20 mouse cellular contexts compared by ENCODE assay signal in the genomic region with DNA sequence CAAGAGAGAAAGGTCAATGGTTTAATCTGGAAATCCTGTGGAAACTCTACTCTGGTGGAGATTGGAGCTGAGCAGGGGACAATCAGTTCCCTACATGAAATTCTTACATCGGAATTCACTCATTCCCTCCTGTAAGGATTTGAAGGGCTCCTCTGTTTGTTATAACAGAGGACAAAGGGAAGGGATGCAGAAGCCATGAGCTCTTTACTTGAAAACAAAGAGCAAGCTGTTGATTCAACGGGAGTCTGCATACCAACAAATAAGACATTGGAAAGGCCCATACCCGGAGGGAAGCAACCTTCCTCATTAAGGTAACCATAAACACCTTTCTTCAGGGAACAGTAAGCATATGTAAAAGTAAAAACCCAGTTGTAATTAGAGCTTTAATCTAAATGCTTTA.
A peak's percentile ranks its signal among the peaks of the same experiment; 100 is the strongest.
DNase-seq lines count a peak whose midpoint lies in the region; ATAC-seq and TF ChIP-seq lines count a peak whose summit lies in the region.
"Had no signal": no experiment of that assay in that cellular context is flagged by ENCODE, and none has a peak within 500 bp of the region (broad histone marks: within the 10 kb centered on the region; RNA-seq: fewer than 3 reads in every experiment).

No protein-coding gene starts in this region.

- H3K27ac ChIP-seq in midbrain, embryonic 12.5 days (replicated peaks): no peak overlapping the region
- H3K27ac ChIP-seq in midbrain, embryonic 16.5 days (ENCODE audit: low read length): no peak overlapping the region
- H3K27ac ChIP-seq: embryonic facial prominence, embryonic 12.5 days; hindbrain, embryonic 10.5 days; midbrain, embryonic 15.5 days; stomach, postnatal 0 days had no signal

- 7% methylated on average over 3 of the region's 3 CpGs for WGBS in midbrain, embryonic 12.5 days
- WGBS in midbrain, embryonic 16.5 days: 16% methylated on average over 3 of the region's 3 CpGs

- no peak for TF ChIP-seq CTCF in brain, embryonic 14.5 days (IDR thresholded peaks at IDR 0.05; ENCODE audit: borderline replicate concordance, extremely low read depth, insufficient read depth, insufficient read length)

- ATAC-seq in midbrain, embryonic 12.5 days (ENCODE audit: low FRiP score, low read depth): peak; percentile 38; the same call in 1 of the 2 replicates
- ATAC-seq in midbrain, embryonic 16.5 days: no peak
- no peak for ATAC-seq in granulocyte monocyte progenitor cell, adult 5-6 weeks (replicated peaks; ENCODE audit: poor library complexity, severe bottlenecking)
- ATAC-seq: liver, postnatal 0 days; midbrain, embryonic 15.5 days had no signal

- H3K4me1 ChIP-seq in midbrain, embryonic 12.5 days: no peaks in the 10 kb centered on the region
- H3K4me1 ChIP-seq in midbrain, embryonic 16.5 days (ENCODE audit: control insufficient read depth, insufficient read depth, low read length): no peaks in the 10 kb centered on the region
- H3K4me1 ChIP-seq: embryonic facial prominence, embryonic 12.5 days; hindbrain, embryonic 10.5 days; midbrain, embryonic 15.5 days had no signal

- no peaks in the 10 kb centered on the region for H3K9me3 ChIP-seq in midbrain, embryonic 12.5 days
- H3K9me3 ChIP-seq in midbrain, embryonic 16.5 days (replicated peaks; ENCODE audit: control insufficient read depth, low read length, poor library complexity, severe bottlenecking): no peaks in the 10 kb centered on the region
- H3K9me3 ChIP-seq: embryonic facial prominence, embryonic 12.5 days; hindbrain, embryonic 10.5 days; midbrain, embryonic 15.5 days had no signal

- H3K9ac ChIP-seq in midbrain, embryonic 12.5 days (replicated peaks): no peak overlapping the region
- H3K9ac ChIP-seq in midbrain, embryonic 16.5 days (ENCODE audit: low read depth, low read length): no peak overlapping the region
- H3K9ac ChIP-seq: embryonic facial prominence, embryonic 12.5 days; liver, postnatal 0 days; midbrain, embryonic 15.5 days had no signal

- no peak overlapping the region for H3K4me3 ChIP-seq in midbrain, embryonic 12.5 days
- H3K4me3 ChIP-seq in midbrain, embryonic 16.5 days (ENCODE audit: low read depth, low read length): no peak overlapping the region
- H3K4me3 ChIP-seq: embryonic facial prominence, embryonic 12.5 days; hindbrain, embryonic 10.5 days; midbrain, embryonic 15.5 days had no signal

- DNase-seq in layer of hippocampus, adult 11-12 months (ENCODE audit: low spot score): peak; percentile 7
- DNase-seq in layer of hippocampus, postnatal 25 days (ENCODE audit: extremely low spot score in 1 of 2, low spot score in 1 of 2): no peak
- DNase-seq in brain, embryonic 14.5 days (ENCODE audit: low read depth): peak; percentile 63
- DNase-seq in forelimb bud, embryonic 11.5 days (ENCODE audit: low read depth, low spot score): peak; percentile 48
- DNase-seq in lung, postnatal 36 days: no peak
- DNase-seq: cerebellum, postnatal 25 days; gastrocnemius, postnatal 14 days; kidney, adult 8-10 months; kidney, postnatal 25 days; liver; liver, postnatal 0 days; right cerebral cortex, postnatal 25 days; thymus, postnatal 25 days had no signal

- H3K27me3 ChIP-seq in midbrain, embryonic 12.5 days: no peaks in the 10 kb centered on the region
- H3K27me3 ChIP-seq in midbrain, embryonic 16.5 days (ENCODE audit: control insufficient read depth, insufficient read depth, low read depth, low read length): no peaks in the 10 kb centered on the region
- H3K27me3 ChIP-seq: embryonic facial prominence, embryonic 12.5 days; midbrain, embryonic 15.5 days had no signal

- H3K4me2 ChIP-seq in midbrain, embryonic 12.5 days (replicated peaks): no peak overlapping the region
- H3K4me2 ChIP-seq in midbrain, embryonic 16.5 days (ENCODE audit: low read length): no peak overlapping the region
- H3K4me2 ChIP-seq: embryonic facial prominence, embryonic 12.5 days; midbrain, embryonic 15.5 days had no signal

- no peak for TF ChIP-seq POLR2A in brain, embryonic 14.5 days (IDR thresholded peaks at IDR 0.05; ENCODE audit: borderline replicate concordance, extremely low read depth, insufficient read depth, insufficient read length, poor library complexity, severe bottlenecking)

- no peaks in the 10 kb centered on the region for H3K36me3 ChIP-seq in midbrain, embryonic 12.5 days
- no peaks in the 10 kb centered on the region for H3K36me3 ChIP-seq in midbrain, embryonic 16.5 days (ENCODE audit: control insufficient read depth, insufficient read depth, low read length)
- H3K36me3 ChIP-seq: embryonic facial prominence, embryonic 12.5 days; hindbrain, embryonic 10.5 days; midbrain, embryonic 15.5 days had no signal

Comparison
In these comparisons a context has a peak if more than half of its experiments do, and no peak if none do; other contexts are left out.
1. DNase-seq: peak in layer of hippocampus, adult 11-12 months (single experiment), brain, embryonic 14.5 days (single experiment) and forelimb bud, embryonic 11.5 days (single experiment); none in layer of hippocampus, postnatal 25 days (0 of 2) and lung, postnatal 36 days (single experiment).